Mouse (Mus musculus) adrenal gland, adult 2 months (tissue): ENCODE data around the gene Hmgn3. TPM values are rescaled to one million over a fixed set of nuclear protein-coding genes. Genes with fewer than 3 reads are reported as not detected.
"Not testable (repeated sequence)": the region's sequence is repeated elsewhere in the genome, so short reads cannot be mapped to it uniquely, and the experiment has no call there.

Source experiments
- DNase-seq: peaks from one replicate; pipeline ENCODE4 v3.0.0; 2021
- long read RNA-seq: library from polyadenylated mRNA; stranded (forward); transcript quantifications from one replicate; pipeline ENCODE4 v2.0.0, GENCODE M21; 2021
- polyA plus RNA-seq: library from polyadenylated mRNA; depleted of rRNA; stranded (reverse); fragments of >200 nt; gene quantifications from 2 replicates; pipeline ENCODE4 v1.2.3, GENCODE M21; 2012; rRNA removed
- total RNA-seq, 2 experiments: library from RNA; stranded (reverse); gene quantifications; 2 replicates each; pipeline ENCODE4 v1.2.3; 2021

Hmgn3 gene
- 100 to 1,000 TPM; 100 to 167 TPM for total RNA-seq
- 10.0 and 12.5 TPM in 2 replicates for polyA plus RNA-seq
- long read RNA-seq, transcript Hmgn3-201 (6 exons, 862 nt) = major isoform, 40 of 123 reads
- long read RNA-seq, transcript Hmgn3-203 (5 exons, 1,391 nt) = minor isoform, 32 of 123 reads
- long read RNA-seq, transcript Hmgn3-202 (6 exons, 983 nt) = minor isoform, 26 of 123 reads
- long read RNA-seq, partial matches to known transcripts = 12 of 123 reads
- long read RNA-seq, other reads (novel, unspliced or antisense) = 11 of 123 reads

- peak; percentile 97 for DNase-seq
Observed at GRCm38 (mm10) chr9:83146446-83147188, at the start of gene Hmgn3. Gene Hmgn3, minus strand, starts transcription at chr9:83146685.

DNA sequence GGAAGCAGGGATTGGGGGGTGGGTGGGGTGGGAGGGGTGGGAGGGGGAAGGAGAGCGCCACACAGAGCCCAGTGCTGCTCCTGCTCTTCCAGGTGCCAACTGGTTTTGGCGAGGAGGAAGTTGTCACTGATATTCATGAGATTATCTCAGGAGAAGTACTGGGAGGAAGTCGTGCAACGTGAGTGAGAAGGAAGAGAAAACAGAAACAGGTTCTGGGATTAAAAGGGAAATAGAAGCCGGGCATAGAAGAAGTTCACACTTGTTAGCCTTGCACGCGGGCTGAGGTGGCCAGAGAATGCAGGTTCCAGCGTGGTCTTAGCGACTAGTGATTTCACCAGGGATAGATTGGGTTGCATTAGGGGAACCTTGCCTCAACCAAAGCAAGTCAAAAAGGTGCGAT is 49.3 kb upstream of the Hmgn3 start:
- DNase-seq = no peak

- no peak for DNase-seq
Observed at GRCm38 (mm10) chr9:83195007-83195406, 48.5 kb upstream of the Hmgn3 start.

GRCm38 (mm10) chr9:83187752-83188151 is 41.3 kb upstream of the Hmgn3 start:
- no peak for DNase-seq

DNA sequence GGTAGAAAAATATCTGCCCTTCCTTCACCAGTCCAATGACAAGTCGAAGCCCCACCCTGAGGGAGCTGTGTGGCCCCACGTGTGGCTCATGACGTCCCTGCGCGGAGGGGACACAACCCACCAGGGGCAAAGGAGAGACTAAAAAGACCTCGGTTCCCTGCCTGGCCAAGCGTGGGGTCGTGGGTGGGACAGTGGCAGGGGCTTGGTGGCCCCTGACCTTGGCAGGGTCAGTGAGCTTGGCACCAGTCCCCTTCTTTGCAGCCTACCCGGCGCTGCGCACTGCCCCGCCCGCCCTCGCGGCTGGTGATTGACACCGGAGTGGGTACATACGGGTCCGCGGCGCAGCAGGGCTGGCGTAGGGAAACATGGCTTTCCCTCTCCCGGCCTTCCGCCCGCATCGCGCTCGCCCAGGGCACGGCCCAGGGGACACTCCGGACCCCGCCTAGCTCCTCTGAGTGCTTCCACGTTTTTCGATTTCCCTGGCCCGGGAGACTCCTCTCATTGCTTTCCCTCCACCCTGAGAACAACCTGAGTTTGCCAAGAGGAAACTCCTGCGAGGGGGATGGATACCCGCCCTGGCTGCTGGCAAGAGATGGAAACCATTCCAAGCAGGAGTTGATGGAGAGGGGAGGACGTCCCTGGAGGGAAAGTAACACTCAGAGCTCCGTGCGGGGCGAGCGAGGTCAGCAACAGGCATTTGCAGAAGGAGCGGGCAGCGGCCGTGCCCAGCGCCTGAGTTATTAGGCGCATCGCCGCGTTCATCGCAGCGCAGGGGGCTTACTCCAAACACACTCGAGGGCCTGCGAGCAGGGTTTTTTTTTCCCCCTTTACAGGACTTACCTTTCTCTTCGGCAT is 667 bp downstream of the Hmgn3 start:
- DNase-seq = peak; percentile 84

DNA sequence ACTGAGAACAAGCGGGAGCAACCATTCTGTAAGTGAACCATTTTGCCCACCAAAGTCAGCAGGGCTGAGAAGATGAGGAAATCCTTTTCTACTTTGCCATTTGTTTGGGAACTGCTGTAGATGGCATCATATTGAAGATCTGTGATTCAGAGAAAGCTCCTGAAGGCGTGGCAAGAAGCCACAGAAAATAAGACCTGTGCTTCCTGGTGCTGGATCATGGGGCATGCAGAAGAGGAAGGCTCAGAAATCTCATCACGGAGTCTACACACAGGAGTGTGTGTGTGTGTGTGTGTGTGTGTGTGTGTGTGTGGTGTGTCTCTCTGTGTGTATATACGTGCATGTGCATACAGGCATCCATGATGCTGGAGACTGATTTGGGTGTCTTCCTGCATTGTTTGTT is 16.7 kb downstream of the Hmgn3 start:
- no peak for DNase-seq

GRCm38 (mm10) chr9:83127840-83128239 is 18.6 kb downstream of the Hmgn3 start:
- no peak for DNase-seq

DNA sequence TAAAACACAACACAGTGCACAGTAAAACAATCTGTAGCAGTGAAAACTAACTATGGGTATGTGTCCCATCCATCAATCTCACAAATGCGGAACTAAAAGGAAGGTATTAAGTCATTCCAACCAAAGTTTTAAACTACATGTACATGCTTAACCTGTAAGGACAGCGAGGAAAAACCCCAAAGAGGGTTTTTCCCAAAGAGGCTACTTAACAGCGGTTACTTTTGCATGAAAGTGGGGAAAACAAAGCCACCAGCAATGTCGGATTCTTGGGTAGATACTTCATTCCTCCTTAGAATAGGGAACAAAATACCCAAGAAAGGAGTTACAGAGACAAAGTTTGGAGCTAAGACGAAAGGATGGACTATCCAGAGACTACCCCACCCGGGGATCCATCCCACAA is 20.0 kb downstream of the Hmgn3 start:
- DNase-seq = not testable (repeated sequence)

GRCm38 (mm10) chr9:83119211-83119610 is 27.3 kb downstream of the Hmgn3 start:
- no peak for DNase-seq

GRCm38 (mm10) chr9:83117486-83117885 is 29.0 kb downstream of the Hmgn3 start:
- no peak for DNase-seq

DNA sequence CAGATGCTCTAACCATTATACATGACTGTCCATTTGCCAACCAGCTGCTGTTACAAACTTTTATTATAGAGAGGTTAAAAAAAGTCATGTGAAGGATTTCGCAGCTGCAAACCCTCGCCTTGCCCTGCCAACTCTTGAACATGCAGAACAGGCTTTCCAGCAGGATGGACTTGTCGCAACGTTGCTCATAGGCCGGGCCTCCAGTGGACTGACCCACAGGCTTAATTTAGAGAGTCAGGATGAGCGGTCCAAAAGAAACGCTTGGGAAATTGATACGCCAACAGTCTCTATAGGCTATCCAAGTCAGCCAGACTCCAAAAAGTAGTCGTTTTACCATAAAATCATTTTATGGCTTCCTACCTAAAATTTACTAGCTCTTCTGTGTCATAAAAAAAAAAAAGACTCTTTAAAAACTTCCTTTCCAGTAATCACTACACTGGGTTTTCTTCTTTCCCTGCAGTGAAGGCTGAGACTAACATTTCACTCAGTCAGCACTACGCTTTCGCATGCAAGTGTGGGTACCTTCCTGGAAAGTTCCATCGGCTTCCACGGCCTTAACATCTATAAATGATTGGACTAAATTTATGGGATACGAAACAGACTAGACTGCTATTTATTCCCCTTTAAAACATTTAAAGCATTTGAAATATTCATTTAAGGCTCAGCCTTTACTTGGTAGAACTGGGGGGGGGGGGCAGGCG is 29.6 kb downstream of the Hmgn3 start:
- no peak for DNase-seq

DNA sequence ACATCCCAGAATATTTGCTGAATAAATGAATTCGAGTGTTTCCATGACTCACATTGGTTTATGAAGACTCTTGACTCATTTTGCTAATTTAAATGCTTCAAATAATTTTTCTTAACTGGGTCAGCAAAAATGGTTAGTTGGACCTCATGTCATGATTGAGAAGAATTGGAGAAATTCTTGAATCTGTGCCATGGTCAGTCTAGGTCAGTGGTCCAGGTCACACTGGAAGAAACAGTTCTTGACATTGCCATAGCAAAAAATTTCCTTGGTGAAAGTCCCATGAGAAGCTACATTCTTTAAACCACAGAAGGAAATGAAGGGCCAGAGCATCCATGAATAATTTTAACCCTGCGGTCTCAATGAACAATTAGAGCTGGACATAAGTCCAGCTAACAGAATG is 30.8 kb downstream of the Hmgn3 start:
- no peak for DNase-seq

GRCm38 (mm10) chr9:83113800-83114217 is 32.7 kb downstream of the Hmgn3 start:
- no peak for DNase-seq

DNA sequence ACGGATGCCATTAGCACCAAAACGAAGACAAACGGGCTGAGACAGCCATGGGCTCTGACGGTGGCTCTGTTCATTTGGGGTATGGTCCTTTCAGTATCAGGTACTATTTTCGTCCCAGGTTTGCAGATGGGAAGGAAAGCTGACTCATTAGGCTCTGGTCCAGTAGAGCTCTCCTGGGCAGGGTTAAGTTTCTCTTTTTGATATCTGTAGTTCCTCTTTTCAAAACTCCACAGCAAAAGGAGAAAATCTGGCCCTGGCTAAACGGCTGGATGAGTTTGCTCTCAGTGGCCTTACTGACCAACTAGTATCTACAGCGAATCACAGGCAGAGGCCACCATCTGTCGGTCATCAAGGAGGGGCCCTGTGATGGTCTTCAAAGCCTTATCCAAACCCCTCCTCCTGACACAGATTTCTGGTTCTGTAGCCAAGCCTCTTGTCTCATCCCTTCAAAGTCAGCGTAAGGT is 34.1 kb downstream of the Hmgn3 start:
- DNase-seq = no peak

GRCm38 (mm10) chr9:83111789-83112188 is 34.7 kb downstream of the Hmgn3 start:
- DNase-seq = no peak

GRCm38 (mm10) chr9:83111117-83111686 is 35.3 kb downstream of the Hmgn3 start:
- no peak for DNase-seq

DNA sequence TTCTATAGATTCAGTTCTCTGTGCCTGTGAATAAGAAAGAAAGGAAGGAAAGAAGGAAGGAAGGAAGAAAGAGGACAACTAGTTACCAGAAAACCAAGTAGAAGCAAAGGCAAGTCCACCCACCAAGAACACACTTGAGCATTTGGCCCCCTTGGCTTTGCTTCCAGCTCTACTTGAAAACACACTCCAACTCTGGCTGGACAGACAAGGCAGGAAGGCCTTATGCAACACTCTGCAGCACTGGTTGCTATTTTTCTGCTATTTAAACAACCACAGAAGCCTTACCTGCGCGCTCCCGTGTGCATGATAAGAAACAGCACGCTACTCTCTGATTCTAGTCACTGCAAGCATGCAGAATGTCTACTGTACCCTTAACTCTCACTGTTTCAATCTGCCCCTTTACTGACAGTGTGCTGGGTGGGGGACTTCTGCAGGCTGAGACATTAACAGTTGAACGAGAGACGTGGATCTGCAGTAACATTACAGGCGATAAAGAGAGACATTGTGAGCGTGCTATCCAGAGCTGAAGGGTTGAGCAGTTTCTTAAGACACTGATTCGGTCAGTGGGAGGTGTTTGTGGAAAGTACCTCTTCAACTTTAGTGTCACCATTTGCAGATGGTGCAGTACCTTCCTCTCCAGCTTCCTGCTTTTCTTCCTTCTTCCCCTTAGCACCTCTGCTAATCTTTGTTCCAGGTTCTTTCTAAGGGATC is 35.9 kb downstream of the Hmgn3 start:
- no peak for DNase-seq

- no peak for DNase-seq
Observed at GRCm38 (mm10) chr9:83109705-83110104, 36.8 kb downstream of the Hmgn3 start.

- DNase-seq = no peak
Observed at GRCm38 (mm10) chr9:83108821-83109220, 37.7 kb downstream of the Hmgn3 start.

- DNase-seq = peak; percentile 39
Observed at GRCm38 (mm10) chr9:83103785-83104184, 42.7 kb downstream of the Hmgn3 start.

DNA sequence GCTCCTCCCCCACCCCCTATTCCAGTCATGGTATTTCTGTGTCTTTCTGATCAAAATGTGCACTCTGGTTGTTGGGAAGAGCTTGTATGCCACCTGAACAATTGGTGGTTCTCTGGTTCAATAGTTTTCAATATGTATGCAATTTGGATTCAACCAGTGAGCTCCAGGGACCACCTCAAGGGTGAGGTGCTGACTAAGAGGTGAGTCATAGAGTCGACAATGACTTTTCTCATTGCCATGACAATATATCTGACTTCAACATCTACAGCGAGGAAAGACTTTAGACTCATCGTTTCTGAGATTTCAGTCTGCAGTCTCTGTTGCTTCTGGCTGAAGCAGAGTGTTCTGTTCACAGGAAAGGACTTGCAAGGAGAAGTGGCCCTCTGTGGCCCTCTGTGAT is 44.8 kb downstream of the Hmgn3 start:
- DNase-seq = no peak
